Mouse (Mus musculus): ENCODE measurements at regions not wholly inside any gene's neighbourhood (a gene's known extent, or its start where the extent isn't known, plus 50 kb on each side); places are given as distances from the start of the nearest gene placed in this dataset.

- Histone ChIP-seq H3K27me3 (no peaks in the 10 kb centered on the region), H3K4me3 (no peak overlapping the region), H3K36me3 (no peaks in the 10 kb centered on the region), H3K9me3 (no peaks in the 10 kb centered on the region), H3K4me1 (replicated peaks) (no peaks in the 10 kb centered on the region), H3K4me2 (no peak overlapping the region), H3K9ac (no peak overlapping the region), H3K27ac (replicated peaks) (no peak overlapping the region)
- ATAC-seq (ENCODE audit: low FRiP score, low read depth) = no peak
Observed at GRCm38 (mm10) chr2:117597573-117597972, 254.8 kb upstream of the Rasgrp1 start.

GRCm38 (mm10) chr2:117614772-117615171 is 272.0 kb upstream of the Rasgrp1 start:
- no peaks in the 10 kb centered on the region for H3K27me3 ChIP-seq
- H3K4me1 ChIP-seq (replicated peaks) = no peaks in the 10 kb centered on the region
- no peak overlapping the region for H3K4me3 ChIP-seq
- no peaks in the 10 kb centered on the region for H3K36me3 ChIP-seq
- no peaks in the 10 kb centered on the region for H3K9me3 ChIP-seq
- WGBS = 20% methylated on average over 1 of the region's 1 CpGs
- H3K9ac ChIP-seq = no peak overlapping the region
- no peak overlapping the region for H3K4me2 ChIP-seq
- H3K27ac ChIP-seq (replicated peaks) = no peak overlapping the region
- ATAC-seq (ENCODE audit: low FRiP score, low read depth) = no peak

- H3K9ac ChIP-seq = no peak overlapping the region
- no peaks in the 10 kb centered on the region for H3K27me3 ChIP-seq
- H3K4me2 ChIP-seq = no peak overlapping the region
- 89% methylated on average over 3 of the region's 3 CpGs for WGBS
- no peak for ATAC-seq (ENCODE audit: low FRiP score, low read depth)
- H3K27ac ChIP-seq (replicated peaks) = no peak overlapping the region
- no peaks in the 10 kb centered on the region for H3K9me3 ChIP-seq
- H3K4me1 ChIP-seq (replicated peaks) = no peaks in the 10 kb centered on the region
- H3K36me3 ChIP-seq = no peaks in the 10 kb centered on the region
- no peak overlapping the region for H3K4me3 ChIP-seq
Observed at GRCm38 (mm10) chr2:117618063-117618462, 275.3 kb upstream of the Rasgrp1 start.

- Histone ChIP-seq H3K4me1 (replicated peaks) (no peaks in the 10 kb centered on the region), H3K27ac (replicated peaks) (no peak overlapping the region), H3K4me2 (no peak overlapping the region), H3K9ac (no peak overlapping the region), H3K9me3 (no peaks in the 10 kb centered on the region), H3K4me3 (no peak overlapping the region), H3K36me3 (no peaks in the 10 kb centered on the region), H3K27me3 (no peaks in the 10 kb centered on the region)
- 53% methylated on average over 3 of the region's 3 CpGs for WGBS
- no peak for ATAC-seq (ENCODE audit: low FRiP score, low read depth)
Observed at GRCm38 (mm10) chr2:117623955-117624354, 281.2 kb upstream of the Rasgrp1 start.

GRCm38 (mm10) chr2:117634906-117635305 is 292.1 kb upstream of the Rasgrp1 start:
- WGBS = 69% methylated on average over 4 of the region's 4 CpGs
- no peak for ATAC-seq (ENCODE audit: low FRiP score, low read depth)
- no peaks in the 10 kb centered on the region for H3K36me3 ChIP-seq
- no peak overlapping the region for H3K27ac ChIP-seq (replicated peaks)
- H3K4me3 ChIP-seq = no peak overlapping the region
- H3K4me1 ChIP-seq (replicated peaks) = no peaks in the 10 kb centered on the region
- H3K4me2 ChIP-seq = no peak overlapping the region
- no peak overlapping the region for H3K9ac ChIP-seq
- H3K27me3 ChIP-seq = no peaks in the 10 kb centered on the region
- H3K9me3 ChIP-seq = no peaks in the 10 kb centered on the region

GRCm38 (mm10) chr2:117637397-117637796 is 294.6 kb upstream of the Rasgrp1 start:
- 64% methylated on average over 2 of the region's 2 CpGs for WGBS
- Histone ChIP-seq H3K27me3 (no peaks in the 10 kb centered on the region), H3K36me3 (no peaks in the 10 kb centered on the region), H3K9ac (no peak overlapping the region), H3K9me3 (no peaks in the 10 kb centered on the region), H3K4me1 (replicated peaks) (no peaks in the 10 kb centered on the region), H3K27ac (replicated peaks) (no peak overlapping the region), H3K4me2 (no peak overlapping the region), H3K4me3 (no peak overlapping the region)
- ATAC-seq (ENCODE audit: low FRiP score, low read depth) = no peak

GRCm38 (mm10) chr2:117652101-117652500 is 309.3 kb upstream of the Rasgrp1 start:
- no peak for ATAC-seq (ENCODE audit: low FRiP score, low read depth)
- Histone ChIP-seq H3K4me2 (no peak overlapping the region), H3K27me3 (no peaks in the 10 kb centered on the region), H3K9me3 (no peaks in the 10 kb centered on the region), H3K36me3 (no peaks in the 10 kb centered on the region), H3K9ac (no peak overlapping the region), H3K4me3 (no peak overlapping the region), H3K27ac (replicated peaks) (no peak overlapping the region), H3K4me1 (replicated peaks) (no peaks in the 10 kb centered on the region)

- Histone ChIP-seq H3K4me3 (no peak overlapping the region), H3K4me1 (replicated peaks) (no peaks in the 10 kb centered on the region), H3K9me3 (no peaks in the 10 kb centered on the region), H3K27me3 (no peaks in the 10 kb centered on the region), H3K27ac (replicated peaks) (no peak overlapping the region), H3K9ac (no peak overlapping the region), H3K36me3 (no peaks in the 10 kb centered on the region), H3K4me2 (no peak overlapping the region)
- WGBS = 76% methylated on average over 2 of the region's 2 CpGs
- no peak for ATAC-seq (ENCODE audit: low FRiP score, low read depth)
Observed at GRCm38 (mm10) chr2:117652647-117653046, 309.8 kb upstream of the Rasgrp1 start.

DNA sequence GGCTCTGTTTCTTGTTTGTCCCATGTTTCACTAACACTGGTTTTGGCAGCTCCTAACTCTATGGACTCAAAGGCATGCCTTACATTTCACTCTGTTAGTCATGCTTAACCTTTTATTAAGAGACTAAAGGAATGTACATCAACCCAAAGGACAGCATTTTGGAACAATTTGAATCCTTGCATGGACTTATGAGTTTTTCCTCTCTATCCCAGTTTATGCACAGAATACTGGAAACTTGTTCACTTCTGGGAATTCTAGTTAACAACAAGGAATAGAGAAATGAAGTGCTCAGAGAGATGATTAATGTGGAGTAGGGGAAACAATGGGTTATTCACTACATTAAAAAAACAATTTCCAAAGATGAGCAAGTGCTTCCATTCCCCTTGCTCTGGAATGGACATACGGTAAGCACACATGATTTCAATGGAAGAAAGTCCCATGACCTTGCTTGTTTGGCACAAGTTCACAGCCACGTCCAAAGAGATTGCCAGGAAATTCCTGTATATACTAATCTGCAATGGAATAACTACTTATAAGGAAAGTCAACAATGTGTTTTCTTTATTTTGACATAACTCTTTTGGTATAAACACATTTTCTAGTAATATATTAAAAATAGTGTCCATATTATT is 313.9 kb upstream of the Rasgrp1 start:
- no peak overlapping the region for H3K4me2 ChIP-seq
- H3K4me3 ChIP-seq = no peak overlapping the region
- 75% methylated on average over 2 of the region's 2 CpGs for WGBS
- H3K27ac ChIP-seq (replicated peaks) = no peak overlapping the region
- H3K27me3 ChIP-seq = no peaks in the 10 kb centered on the region
- H3K4me1 ChIP-seq (replicated peaks) = no peaks in the 10 kb centered on the region
- H3K36me3 ChIP-seq = no peaks in the 10 kb centered on the region
- no peaks in the 10 kb centered on the region for H3K9me3 ChIP-seq
- no peak overlapping the region for H3K9ac ChIP-seq
- ATAC-seq (ENCODE audit: low FRiP score, low read depth) = no peak

- H3K9me3 ChIP-seq = no peaks in the 10 kb centered on the region
- ATAC-seq (ENCODE audit: low FRiP score, low read depth) = no peak
- H3K4me3 ChIP-seq = no peak overlapping the region
- no peak overlapping the region for H3K9ac ChIP-seq
- whole genome bisulfite sequencing = 89% methylated on average over 3 of the region's 3 CpGs
- H3K27me3 ChIP-seq = no peaks in the 10 kb centered on the region
- H3K36me3 ChIP-seq = no peaks in the 10 kb centered on the region
- H3K4me1 ChIP-seq (replicated peaks) = no peaks in the 10 kb centered on the region
- no peak overlapping the region for H3K27ac ChIP-seq (replicated peaks)
- no peak overlapping the region for H3K4me2 ChIP-seq
Observed at GRCm38 (mm10) chr2:117660217-117660924, 317.6 kb upstream of the Rasgrp1 start.

DNA sequence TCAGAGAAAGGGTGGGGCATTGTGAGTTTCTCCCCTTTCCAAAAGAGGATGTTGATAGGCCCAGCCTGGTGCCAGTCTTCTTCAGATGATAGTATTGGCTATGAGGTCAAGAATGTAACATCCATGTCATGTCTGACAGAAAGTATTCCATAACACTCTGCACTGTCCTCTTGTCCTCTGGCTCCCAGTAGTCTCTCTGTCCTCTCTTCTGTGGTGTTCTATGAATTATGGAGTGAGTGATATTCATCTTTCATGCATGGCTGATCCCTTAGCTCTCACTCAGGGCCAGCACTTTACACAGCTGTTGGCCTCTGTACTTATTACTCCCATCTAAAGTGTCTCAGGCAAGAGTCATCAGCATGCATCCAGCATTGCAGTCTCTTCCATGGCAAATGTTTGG is 319.9 kb upstream of the Rasgrp1 start:
- Histone ChIP-seq H3K4me2 (no peak overlapping the region), H3K27ac (replicated peaks) (no peak overlapping the region), H3K4me1 (replicated peaks) (no peaks in the 10 kb centered on the region), H3K27me3 (no peaks in the 10 kb centered on the region), H3K36me3 (no peaks in the 10 kb centered on the region), H3K4me3 (no peak overlapping the region), H3K9ac (no peak overlapping the region), H3K9me3 (no peaks in the 10 kb centered on the region)
- no peak for ATAC-seq (ENCODE audit: low FRiP score, low read depth)

DNA sequence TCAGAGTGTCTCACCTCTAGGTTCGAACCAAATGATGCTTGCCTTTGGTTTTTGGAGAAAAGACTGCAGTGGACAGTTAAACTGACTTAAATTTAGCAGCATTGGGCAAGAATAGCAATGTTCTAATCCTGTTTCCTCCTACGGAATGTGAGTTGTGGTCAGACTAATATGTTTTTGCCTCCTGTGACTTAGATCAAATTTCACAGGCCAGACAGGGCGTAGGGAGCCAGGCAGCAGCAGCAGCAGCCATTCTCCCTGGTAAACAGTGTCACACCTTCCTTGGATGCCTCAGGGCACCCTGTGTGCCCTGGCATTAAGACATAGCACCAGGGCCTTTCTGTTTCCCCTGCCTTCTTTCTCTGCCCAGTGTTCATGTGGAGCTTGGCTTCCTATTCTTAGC is 323.7 kb upstream of the Rasgrp1 start:
- Histone ChIP-seq H3K36me3 (no peaks in the 10 kb centered on the region), H3K4me2 (no peak overlapping the region), H3K27ac (replicated peaks) (no peak overlapping the region), H3K9ac (no peak overlapping the region), H3K4me3 (no peak overlapping the region), H3K27me3 (no peaks in the 10 kb centered on the region), H3K4me1 (replicated peaks) (no peaks in the 10 kb centered on the region), H3K9me3 (no peaks in the 10 kb centered on the region)
- 84% methylated on average over 3 of the region's 3 CpGs for WGBS
- ATAC-seq (ENCODE audit: low FRiP score, low read depth) = no peak

DNA sequence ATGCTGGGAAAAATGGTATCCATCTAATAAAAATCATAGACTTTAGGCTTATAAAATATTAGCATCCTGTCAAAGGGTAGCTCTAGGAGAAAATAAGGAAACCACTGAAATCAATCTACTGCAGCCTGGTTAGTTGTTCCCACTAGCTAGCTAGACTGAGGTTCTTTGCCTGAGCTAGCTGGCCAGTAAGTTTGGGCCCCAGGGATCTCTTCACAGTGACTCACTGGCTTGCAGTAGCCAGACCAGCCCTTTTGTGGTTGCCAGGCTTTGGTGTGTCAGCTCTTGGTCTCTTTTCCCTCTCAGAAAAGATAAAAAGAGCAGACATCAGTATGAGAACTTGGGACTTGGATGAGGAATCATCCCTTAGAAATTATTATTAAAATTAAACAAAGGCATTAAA is 325.3 kb upstream of the Rasgrp1 start:
- Histone ChIP-seq H3K36me3 (no peaks in the 10 kb centered on the region), H3K27me3 (no peaks in the 10 kb centered on the region), H3K4me1 (replicated peaks) (no peaks in the 10 kb centered on the region), H3K4me2 (no peak overlapping the region), H3K4me3 (no peak overlapping the region), H3K9me3 (no peaks in the 10 kb centered on the region), H3K9ac (no peak overlapping the region), H3K27ac (replicated peaks) (no peak overlapping the region)
- ATAC-seq (ENCODE audit: low FRiP score, low read depth) = no peak

All from hindbrain, embryonic 15.5 days (tissue).